Comparison of ENCODE assay signal across 21 mouse cellular contexts in genomic region chr13:58051654-58052053, GRCm38 (mm10).
DNase-seq lines count a peak whose midpoint lies in the region; ATAC-seq and TF ChIP-seq lines count a peak whose summit lies in the region.
"Had no signal": no experiment of that assay in that cellular context is flagged by ENCODE, and none has a peak within 500 bp of the region (broad histone marks: within the 10 kb centered on the region; RNA-seq: fewer than 3 reads in every experiment).

No protein-coding gene starts in this region.

- no peak overlapping the region for H3K4me3 ChIP-seq in hindbrain, postnatal 0 days (ENCODE audit: low read length)
- H3K4me3 ChIP-seq: embryonic facial prominence, embryonic 10.5 days; erythroblast, embryonic 14.5 days; forebrain, embryonic 10.5 days; heart, embryonic 10.5 days; hindbrain, embryonic 13.5 days had no signal

- peak; percentile 38 for DNase-seq in cerebellum, adult 11 months
- DNase-seq in cerebellum, adult 8-10 months: no peak
- peak; percentile 64 for DNase-seq in cerebellum, adult 11-12 months
- peak; percentile 70 for DNase-seq in cerebellum, adult 9-11 months
- peak; percentile 40 to 46 for DNase-seq in cerebellum, postnatal 36 days
- DNase-seq in kidney, postnatal 10 days: no peak
- no peak for DNase-seq in hindbrain, postnatal 0 days (ENCODE audit: low spot score)
- no peak for DNase-seq in kidney, postnatal 25 days
- DNase-seq: adrenal gland, postnatal 10 days; gastrocnemius, postnatal 10 days; heart, adult 18-20 months; heart, postnatal 10 days; heart, postnatal 4 days; kidney, adult 2 months had no signal

- no peaks in the 10 kb centered on the region for H3K36me3 ChIP-seq in hindbrain, postnatal 0 days (ENCODE audit: insufficient read depth, low read length)
- H3K36me3 ChIP-seq: embryonic facial prominence, embryonic 10.5 days had no signal

- H3K4me2 ChIP-seq in hindbrain, postnatal 0 days (ENCODE audit: low read depth, low read length): no peak overlapping the region
- H3K4me2 ChIP-seq: hindbrain, embryonic 13.5 days had no signal

- H3K27me3 ChIP-seq in hindbrain, postnatal 0 days (ENCODE audit: insufficient read depth, low read length): no peaks in the 10 kb centered on the region
- H3K27me3 ChIP-seq: hindbrain, embryonic 13.5 days had no signal

- no peak for TF ChIP-seq CTCF in hindbrain, postnatal 0 days (IDR thresholded peaks at IDR 0.05; ENCODE audit: low read depth)

- no peak for ATAC-seq in hindbrain, postnatal 0 days
- ATAC-seq: forebrain, embryonic 14.5 days; intestine, embryonic 16.5 days had no signal

- no peak overlapping the region for H3K27ac ChIP-seq in hindbrain, postnatal 0 days
- H3K27ac ChIP-seq: embryonic facial prominence, embryonic 10.5 days; forebrain, embryonic 10.5 days; heart, embryonic 10.5 days; hindbrain, embryonic 13.5 days had no signal

- 79% methylated on average over 10 of the region's 10 CpGs for WGBS in hindbrain, postnatal 0 days

- no peaks in the 10 kb centered on the region for H3K4me1 ChIP-seq in hindbrain, postnatal 0 days (ENCODE audit: insufficient read depth, low read length)
- H3K4me1 ChIP-seq: forebrain, embryonic 10.5 days; heart, embryonic 10.5 days; hindbrain, embryonic 13.5 days had no signal

- H3K9ac ChIP-seq in hindbrain, postnatal 0 days (replicated peaks; ENCODE audit: low read length): no peak overlapping the region
- H3K9ac ChIP-seq: hindbrain, embryonic 13.5 days had no signal

- no peaks in the 10 kb centered on the region for H3K9me3 ChIP-seq in hindbrain, postnatal 0 days (ENCODE audit: low read length)

Comparison
In these comparisons a context has a peak if more than half of its experiments do, and no peak if none do; other contexts are left out.
1. DNase-seq: peak in cerebellum, adult 11 months (single experiment), cerebellum, adult 11-12 months (single experiment), cerebellum, adult 9-11 months (single experiment) and cerebellum, postnatal 36 days (2 of 2); none in cerebellum, adult 8-10 months (single experiment), kidney, postnatal 10 days (single experiment), hindbrain, postnatal 0 days (single experiment) and kidney, postnatal 25 days (0 of 2).